Comparison of ENCODE assay signal across 17 mouse cellular contexts in the genomic region with DNA sequence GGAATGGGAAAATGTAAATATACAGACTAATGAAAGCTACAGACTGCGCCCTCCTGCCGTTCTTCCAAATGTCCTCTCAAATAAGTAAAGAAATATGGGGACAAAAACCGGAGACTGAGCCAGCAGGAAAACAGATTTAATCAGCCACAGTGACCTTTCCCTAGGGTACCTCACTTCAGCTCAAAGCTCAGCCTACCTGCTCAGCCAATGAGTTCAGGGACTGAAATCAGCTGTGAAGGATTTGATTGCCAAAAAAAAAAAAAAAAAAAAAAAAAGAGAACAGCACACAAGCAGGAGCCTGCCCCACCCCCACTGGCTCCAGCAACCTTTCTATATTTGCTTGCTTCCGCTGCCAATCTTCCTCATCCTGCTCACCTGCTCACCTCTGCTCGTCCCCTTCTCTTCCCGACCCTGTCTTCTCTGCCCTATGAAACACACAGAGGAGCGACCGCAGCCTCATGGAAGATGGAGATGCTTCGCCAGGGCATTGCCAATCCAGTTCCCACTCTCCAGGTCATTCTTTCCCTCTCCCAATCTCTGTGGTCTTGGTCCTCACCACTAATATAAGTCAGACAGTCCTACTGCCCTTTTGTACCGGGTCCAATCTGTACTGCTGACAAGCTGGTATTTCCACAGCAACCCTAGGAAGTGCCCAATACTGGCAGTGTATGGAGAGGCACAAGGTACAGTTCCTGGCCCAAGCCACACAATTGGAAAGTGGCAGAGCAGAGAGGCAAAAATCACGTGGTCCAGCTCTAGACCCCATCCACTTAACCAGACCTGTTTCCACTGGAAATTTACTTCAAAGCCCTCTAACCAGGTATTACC. TPM values are rescaled to one million over a fixed set of nuclear protein-coding genes. Genes with fewer than 3 reads are reported as not detected.
DNase-seq lines count a peak whose midpoint lies in the region; ATAC-seq and TF ChIP-seq lines count a peak whose summit lies in the region.
"Had no signal": no experiment of that assay in that cellular context is flagged by ENCODE, and none has a peak within 500 bp of the region (broad histone marks: within the 10 kb centered on the region; RNA-seq: fewer than 3 reads in every experiment).

No protein-coding gene starts in this region.

- ATAC-seq in cerebellum, adult (ENCODE audit: insufficient number of reproducible peaks, low FRiP score, low TSS enrichment), result no peak
- ATAC-seq in stomach, postnatal 0 days (ENCODE audit: low FRiP score, low TSS enrichment), result no peak
- no peak for ATAC-seq in erythroblast, adult 5-6 weeks (replicated peaks; ENCODE audit: low FRiP score, poor library complexity, severe bottlenecking)
- ATAC-seq: hindbrain, embryonic 16.5 days; Patski had no signal

- no peak for TF ChIP-seq EP300 in stomach, postnatal 0 days (optimal IDR thresholded peaks at IDR 0.05)

- WGBS in stomach, postnatal 0 days, result 60% methylated on average over 11 of the region's 11 CpGs

- H3K4me1 ChIP-seq in stomach, postnatal 0 days (replicated peaks; ENCODE audit: control insufficient read depth, insufficient read depth), result 0 out of 2 replicates have a peak, but pooled peaks cover 2% of the 10 kb centered on the region

- no peak overlapping the region for H3K9ac ChIP-seq in stomach, postnatal 0 days (ENCODE audit: low read length)
- H3K9ac ChIP-seq: heart, embryonic 15.5 days; lung, embryonic 15.5 days had no signal

- H3K27me3 ChIP-seq in stomach, postnatal 0 days (ENCODE audit: control insufficient read depth, insufficient read depth, low read length), result no peaks in the 10 kb centered on the region
- H3K27me3 ChIP-seq: heart, embryonic 15.5 days; lung, embryonic 15.5 days; Patski had no signal

- H3K36me3 ChIP-seq in stomach, postnatal 0 days (ENCODE audit: control insufficient read depth, insufficient read depth, low read length), result no peaks in the 10 kb centered on the region
- H3K36me3 ChIP-seq: embryonic facial prominence, embryonic 10.5 days; forebrain, embryonic 10.5 days; lung, embryonic 15.5 days; midbrain, embryonic 10.5 days had no signal

- no peak for TF ChIP-seq CTCF in stomach, postnatal 0 days (IDR thresholded peaks at IDR 0.05; ENCODE audit: low read depth)

- no peaks in the 10 kb centered on the region for H3K9me3 ChIP-seq in stomach, postnatal 0 days (ENCODE audit: control insufficient read depth, low read length)
- H3K9me3 ChIP-seq: embryonic facial prominence, embryonic 10.5 days; forebrain, embryonic 10.5 days; heart, embryonic 15.5 days; lung, embryonic 15.5 days; midbrain, embryonic 10.5 days had no signal

- H3K4me3 ChIP-seq in stomach, postnatal 0 days (ENCODE audit: low read depth, low read length), result no peak overlapping the region
- H3K4me3 ChIP-seq: embryonic facial prominence, embryonic 10.5 days; forebrain, embryonic 10.5 days; heart, embryonic 15.5 days; lung, embryonic 15.5 days; midbrain, embryonic 10.5 days had no signal

- no peak overlapping the region for H3K27ac ChIP-seq in stomach, postnatal 0 days (replicated peaks)
- H3K27ac ChIP-seq: embryonic facial prominence, embryonic 10.5 days; forebrain, embryonic 10.5 days; heart, embryonic 15.5 days; lung, embryonic 15.5 days; midbrain, embryonic 10.5 days had no signal

- peak; percentile 52 for DNase-seq in cerebellum, adult 11 months
- peak; percentile 46 for DNase-seq in urinary bladder, postnatal 14 days (ENCODE audit: low spot score)
- DNase-seq in urinary bladder, adult 2 months (ENCODE audit: low spot score), result no peak
- peak; percentile 67 to 83 for DNase-seq in kidney, adult 8-10 months
- peak; percentile 54 for DNase-seq in stomach, postnatal 0 days (ENCODE audit: low spot score)
- no peak for DNase-seq in thymus, postnatal 10 days (ENCODE audit: low spot score in 2 of 2)
- DNase-seq: retina, postnatal 1 day; thymus, postnatal 25 days had no signal

- no peak overlapping the region for H3K4me2 ChIP-seq in stomach, postnatal 0 days (replicated peaks; ENCODE audit: low read depth)
- H3K4me2 ChIP-seq: heart, embryonic 15.5 days; lung, embryonic 15.5 days had no signal

RNA-seq across cellular contexts. Expression of gene Bckdha, which starts 3.0 kb away (rescaled TPM):
- 90.1 and 102 TPM in 2 replicates for polyA plus RNA-seq in urinary bladder, adult 2 months (2012; rRNA removed)
- polyA plus RNA-seq in stomach, postnatal 0 days (2015; fragmentation: Nextera tagmentation; extraction: Ambion mirVana), result 63.8 and 70.3 TPM in 2 replicates
- total RNA-seq in erythroblast, adult 5-6 weeks (2015; ENCODE audit: low replicate concordance), result 2.5 and 17.9 TPM in 2 replicates
- 4.3 and 5.2 TPM in 2 replicates for total RNA-seq in erythroblast, adult 5-6 weeks (2017; ENCODE audit: low replicate concordance)

RNA-seq across cellular contexts. Expression of gene Exosc5, which starts 3.1 kb away (rescaled TPM):
- polyA plus RNA-seq in urinary bladder, adult 2 months (2012; rRNA removed), result 50.4 and 64.6 TPM in 2 replicates
- polyA plus RNA-seq in stomach, postnatal 0 days (2015; fragmentation: Nextera tagmentation; extraction: Ambion mirVana), result 63.8 and 65.1 TPM in 2 replicates
- total RNA-seq in erythroblast, adult 5-6 weeks (2015; ENCODE audit: low replicate concordance), result 5.4 and 13.8 TPM in 2 replicates
- total RNA-seq in erythroblast, adult 5-6 weeks (2017; ENCODE audit: low replicate concordance), result 3.6 and 10.1 TPM in 2 replicates

RNA-seq across cellular contexts. Expression of gene Tmem91, which starts 19.2 kb away (rescaled TPM):
- 1.1 and 1.3 TPM in 2 replicates for polyA plus RNA-seq in urinary bladder, adult 2 months (2012; rRNA removed)
- 0.78 and 0.92 TPM in 2 replicates for polyA plus RNA-seq in stomach, postnatal 0 days (2015; fragmentation: Nextera tagmentation; extraction: Ambion mirVana)
- 0.96 TPM in 1 of 2 replicates, not detected in the other for total RNA-seq in erythroblast, adult 5-6 weeks (2015; ENCODE audit: low replicate concordance)
- total RNA-seq in erythroblast, adult 5-6 weeks (2017; ENCODE audit: low replicate concordance), result 0.09 TPM in 1 of 2 replicates, not detected in the other

RNA-seq across cellular contexts. Expression of gene B9d2, which starts 24.8 kb away (rescaled TPM):
- polyA plus RNA-seq in urinary bladder, adult 2 months (2012; rRNA removed), result 25.6 TPM in 2 replicates
- polyA plus RNA-seq in stomach, postnatal 0 days (2015; fragmentation: Nextera tagmentation; extraction: Ambion mirVana), result 11.6 and 12.5 TPM in 2 replicates
- 7.5 and 8.1 TPM in 2 replicates for total RNA-seq in erythroblast, adult 5-6 weeks (2015; ENCODE audit: low replicate concordance)
- total RNA-seq in erythroblast, adult 5-6 weeks (2017; ENCODE audit: low replicate concordance), result 0.60 and 5.6 TPM in 2 replicates

RNA-seq across cellular contexts. Expression of gene B3gnt8, which starts 29.4 kb away (rescaled TPM):
- 13.2 and 14.1 TPM in 2 replicates for polyA plus RNA-seq in urinary bladder, adult 2 months (2012; rRNA removed)
- polyA plus RNA-seq in stomach, postnatal 0 days (2015; fragmentation: Nextera tagmentation; extraction: Ambion mirVana), result 5.8 and 6.5 TPM in 2 replicates
- total RNA-seq in erythroblast, adult 5-6 weeks (2015; ENCODE audit: low replicate concordance), result 1.9 and 2.5 TPM in 2 replicates
- total RNA-seq in erythroblast, adult 5-6 weeks (2017; ENCODE audit: low replicate concordance), result 0.98 and 5.8 TPM in 2 replicates

Comparison
In these comparisons a context has a peak if more than half of its experiments do, and no peak if none do; other contexts are left out.
1. DNase-seq: peak in cerebellum, adult 11 months (single experiment), urinary bladder, postnatal 14 days (single experiment), kidney, adult 8-10 months (2 of 2) and stomach, postnatal 0 days (single experiment); none in urinary bladder, adult 2 months (single experiment) and thymus, postnatal 10 days (0 of 2).